Mouse (Mus musculus) hindbrain, embryonic 10.5 days (tissue): ENCODE measurements around the gene Klf5. TPM values are rescaled to one million over a fixed set of nuclear protein-coding genes. Genes with fewer than 3 reads are reported as not detected.
A peak's percentile ranks its signal among the peaks of the same experiment; 100 is the strongest.

Source experiments
- DNase-seq: peaks from one replicate; pipeline ENCODE4 v3.0.0-alpha.2; 2017; ENCODE audit warnings: low spot score
- H3K27ac ChIP-seq: fragments of 300-500 bp; sonication (generic); 2 replicates; pipeline ENCODE4 v1.5.1; 2016; ENCODE audit warnings: mild to moderate bottlenecking, moderate library complexity
- H3K27me3 ChIP-seq: fragments of 300-500 bp; sonication (generic); 2 replicates; pipeline ENCODE4 v1.6.1; 2016; ENCODE audit warnings: mild to moderate bottlenecking; ENCODE audit not compliant: poor library complexity, insufficient read depth, severe bottlenecking
- H3K36me3 ChIP-seq: fragments of 300-500 bp; sonication (generic); 2 replicates; pipeline ENCODE4 v1.6.1; 2016; ENCODE audit warnings: mild to moderate bottlenecking, moderate library complexity
- H3K4me1 ChIP-seq: fragments of 300-500 bp; sonication (generic); replicated peaks from 2 replicates; pipeline ENCODE4 v1.6.1; 2016; ENCODE audit warnings: mild to moderate bottlenecking
- H3K4me3 ChIP-seq: fragments of 300-500 bp; sonication (generic); 2 replicates; pipeline ENCODE4 v1.5.1; 2016; ENCODE audit warnings: mild to moderate bottlenecking, moderate library complexity
- H3K9me3 ChIP-seq: fragments of 300-500 bp; sonication (generic); 2 replicates; pipeline ENCODE4 v1.6.1; 2016; ENCODE audit warnings: mild to moderate bottlenecking, moderate library complexity
- WGBS: fragments of 180-500 bp; shearing (Covaris S2); methylation state at CpG from one replicate; pipeline ENCODE4 v1.1.7; 2016; 5-methylcytosine and 5-hydroxymethylcytosine counted together
- polyA plus RNA-seq: library from polyadenylated mRNA; unstranded; fragments of >200 nt; fragmentation: Nextera tagmentation; extraction: Ambion mirVana; gene quantifications from 2 replicates; pipeline ENCODE4 v1.2.1, GENCODE M21; 2016

Klf5 gene
- 1.3 and 1.6 TPM in 2 replicates for polyA plus RNA-seq

DNA sequence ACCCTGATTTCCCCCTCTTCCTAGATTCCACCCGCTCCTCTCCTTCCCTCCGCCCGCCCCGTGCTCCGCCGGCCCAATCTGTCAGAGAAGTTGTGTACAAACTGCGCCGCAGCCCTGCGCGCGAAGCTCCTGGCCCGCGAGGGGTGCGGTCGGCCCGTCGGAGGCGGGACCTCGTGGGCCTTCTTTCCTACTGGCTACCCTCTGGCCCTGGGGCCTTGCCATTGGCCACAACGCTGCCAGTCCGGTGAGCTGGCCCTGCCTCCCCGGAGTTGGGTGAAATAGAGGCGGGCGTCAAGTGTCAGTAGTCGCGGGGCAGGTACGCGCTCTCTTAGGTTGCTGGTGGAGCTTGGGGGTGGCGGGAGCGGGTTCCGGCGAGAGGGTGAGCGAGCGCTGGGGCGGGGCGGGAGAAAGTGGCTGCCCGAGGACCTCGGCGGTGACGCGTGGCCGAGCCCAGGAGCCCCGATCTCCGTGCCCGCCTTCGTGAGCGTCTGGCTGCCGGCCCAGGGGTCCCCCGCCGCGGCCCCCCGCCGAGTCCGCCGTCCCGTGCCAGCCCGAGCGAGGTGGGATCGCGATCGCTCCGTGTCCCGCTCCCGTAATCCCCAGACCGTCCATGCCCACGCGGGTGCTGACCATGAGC lies at the start of gene Klf5:
Gene Klf5 (plus strand): TSS at position 307 of the 637 bp plus-strand sequence.
- Histone ChIP-seq H3K27me3 (peaks cover 65% of the 10 kb centered on the region), H3K9me3 (no peaks in the 10 kb centered on the region), H3K4me3 (peak within 1 kb of the TSS; percentile 74), H3K27ac (peak within 1 kb of the TSS; percentile 82), H3K4me1 (peaks cover 14% of the 10 kb centered on the region; the same call in 1 of the 2 replicates), H3K36me3 (no peaks in the 10 kb centered on the region)
- WGBS: under 1% methylated on average over 67 of the region's 67 CpGs
- DNase-seq: peak; percentile 90

DNA sequence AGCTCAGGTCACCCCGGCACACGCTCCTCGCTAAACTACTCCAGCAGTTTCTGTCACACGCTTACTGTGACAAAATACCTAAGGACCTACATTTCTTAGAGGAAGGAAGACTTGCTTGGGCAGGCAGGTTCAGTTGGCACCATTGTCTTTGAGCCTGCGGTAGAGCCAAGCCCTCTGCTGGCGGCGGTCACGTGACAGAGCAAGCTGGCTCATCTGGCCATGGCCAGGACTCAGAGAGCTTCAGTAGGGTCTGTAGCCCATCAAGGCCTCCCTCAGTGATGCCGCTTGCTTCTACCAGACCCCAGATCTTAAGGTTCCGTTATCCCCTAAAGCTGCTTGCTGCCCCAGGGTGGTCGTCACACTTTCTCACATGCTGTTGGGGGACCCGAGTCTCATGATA lies 36.5 kb upstream of the Klf5 start:
- Histone ChIP-seq H3K4me3 (no peak overlapping the region), H3K36me3 (no peaks in the 10 kb centered on the region), H3K27me3 (no peaks in the 10 kb centered on the region), H3K4me1 (no peaks in the 10 kb centered on the region), H3K27ac (no peak overlapping the region), H3K9me3 (no peaks in the 10 kb centered on the region)
- no peak for DNase-seq
- WGBS: 93% methylated on average over 12 of the region's 12 CpGs

DNA sequence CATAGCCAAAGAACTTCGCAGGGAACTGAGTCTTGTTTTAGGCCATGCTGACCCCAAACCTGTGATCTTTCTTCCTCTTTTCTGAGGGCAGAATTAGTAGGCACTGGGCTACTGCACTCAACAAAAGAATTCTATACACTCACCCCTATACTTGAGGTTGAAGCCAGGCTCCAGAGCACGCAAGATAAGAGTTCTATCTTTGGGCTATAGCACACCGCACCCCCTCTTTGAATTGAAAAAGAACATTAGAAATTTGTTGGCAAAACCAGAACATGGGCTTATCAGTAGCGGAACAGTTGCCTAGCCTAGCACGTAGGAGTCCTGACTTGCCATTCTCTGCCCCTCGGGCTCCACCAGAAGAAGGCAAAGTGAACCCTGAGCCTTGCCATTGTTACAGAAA lies 34.7 kb upstream of the Klf5 start:
- DNase-seq: no peak
- Histone ChIP-seq H3K4me3 (no peak overlapping the region), H3K36me3 (no peaks in the 10 kb centered on the region), H3K4me1 (no peaks in the 10 kb centered on the region), H3K27me3 (no peaks in the 10 kb centered on the region), H3K27ac (no peak overlapping the region), H3K9me3 (no peaks in the 10 kb centered on the region)
- WGBS: 93% methylated on average over 6 of the region's 6 CpGs

DNA sequence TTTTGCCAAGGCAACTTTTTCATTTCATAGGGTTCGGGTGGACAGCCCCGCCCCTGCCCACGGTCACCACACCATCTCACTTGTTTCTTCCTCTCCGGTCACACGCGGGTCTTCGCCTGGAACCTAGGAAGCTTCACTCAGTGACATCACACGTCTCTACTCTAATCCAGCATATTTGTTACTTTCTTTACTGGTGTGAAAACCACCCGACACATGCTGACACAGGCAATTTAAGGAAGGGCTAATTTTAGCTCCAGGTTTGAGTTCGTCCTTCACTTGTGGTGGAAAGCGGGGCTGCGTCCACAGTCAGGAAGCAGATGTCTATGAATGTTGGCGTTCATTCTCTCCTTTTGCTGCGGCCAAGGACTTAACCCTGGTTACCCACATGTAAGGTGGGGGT lies 32.7 kb upstream of the Klf5 start:
- no peaks in the 10 kb centered on the region for H3K4me1 ChIP-seq
- 91% methylated on average over 14 of the region's 14 CpGs for WGBS
- no peak for DNase-seq
- H3K36me3 ChIP-seq: no peaks in the 10 kb centered on the region
- H3K27me3 ChIP-seq: no peaks in the 10 kb centered on the region
- H3K9me3 ChIP-seq: no peaks in the 10 kb centered on the region
- no peak overlapping the region for H3K4me3 ChIP-seq
- no peak overlapping the region for H3K27ac ChIP-seq

DNA sequence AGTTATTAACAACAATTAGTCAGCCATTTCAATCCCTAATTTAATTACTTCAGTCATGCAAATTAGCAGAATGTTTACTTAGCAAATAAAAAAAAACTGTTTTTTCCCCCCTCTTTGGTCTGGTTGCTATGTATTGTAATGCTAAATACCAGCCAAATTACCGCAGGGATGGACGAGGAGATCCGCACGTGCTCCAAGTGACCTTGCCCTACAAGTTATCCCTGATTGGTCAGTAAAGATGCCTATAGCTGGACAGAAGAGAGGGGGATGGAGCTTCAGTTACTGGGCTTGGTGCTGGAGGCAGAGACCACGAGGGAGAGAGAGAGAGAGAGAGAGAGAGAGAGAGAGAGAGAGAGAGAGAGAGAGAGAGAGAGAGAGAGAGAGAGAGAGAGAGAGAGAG lies 31.7 kb upstream of the Klf5 start:
- WGBS: 47% methylated on average over 5 of the region's 5 CpGs
- H3K27me3 ChIP-seq: no peaks in the 10 kb centered on the region
- H3K9me3 ChIP-seq: no peaks in the 10 kb centered on the region

DNA sequence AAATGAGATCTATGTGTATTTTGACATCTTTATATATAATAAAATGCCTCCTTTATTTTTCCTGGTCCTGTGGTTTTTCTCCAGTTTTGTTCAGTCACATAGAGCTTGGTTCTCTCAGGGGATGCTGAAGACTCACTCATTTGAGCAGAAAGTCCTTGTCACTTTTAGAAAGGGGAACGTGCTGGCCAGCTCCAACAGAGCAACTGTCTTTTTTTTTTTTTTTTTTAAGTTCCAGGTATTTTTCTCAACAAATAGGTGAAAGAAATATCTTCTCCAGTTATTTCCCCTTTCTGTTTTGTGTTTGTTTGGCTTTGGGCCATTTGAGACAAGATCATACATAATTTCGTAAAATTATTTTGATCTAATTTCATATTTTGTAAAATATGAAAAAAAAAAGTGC lies 24.4 kb upstream of the Klf5 start:
- Histone ChIP-seq H3K27ac (no peak overlapping the region), H3K36me3 (no peaks in the 10 kb centered on the region), H3K4me3 (no peak overlapping the region), H3K27me3 (peaks cover 18% of the 10 kb centered on the region), H3K4me1 (peaks cover 9% of the 10 kb centered on the region; the same call in 1 of the 2 replicates), H3K9me3 (no peaks in the 10 kb centered on the region)
- DNase-seq: no peak
- WGBS: 71% methylated on average over 2 of the region's 2 CpGs

More for the DNA sequence above, 31.7 kb upstream of the Klf5 start:
- Histone ChIP-seq H3K27ac (no peak overlapping the region), H3K4me1 (no peaks in the 10 kb centered on the region), H3K36me3 (no peaks in the 10 kb centered on the region), H3K4me3 (no peak overlapping the region)
- no peak for DNase-seq

DNA sequence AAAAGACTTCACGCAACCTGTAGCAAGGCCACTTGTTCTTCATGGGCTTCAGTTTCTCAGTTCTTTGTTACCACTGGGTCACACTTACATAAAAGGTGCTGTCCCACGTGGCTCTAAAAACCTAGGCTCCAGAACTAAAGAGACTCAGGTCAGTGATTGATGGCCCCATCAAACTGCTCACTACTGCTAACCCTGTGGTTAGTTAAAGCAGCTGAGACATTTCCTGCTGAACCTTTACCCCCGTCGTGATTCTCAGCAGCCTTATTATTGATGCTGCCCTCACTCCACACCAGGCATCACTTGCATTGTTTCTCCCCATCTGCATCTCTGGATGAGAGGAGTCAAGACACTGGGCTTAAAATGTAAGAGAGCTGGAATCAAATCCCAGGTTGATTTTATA lies 22.7 kb upstream of the Klf5 start:
- DNase-seq: no peak
- Histone ChIP-seq H3K27ac (no peak overlapping the region), H3K36me3 (no peaks in the 10 kb centered on the region), H3K4me3 (no peak overlapping the region), H3K4me1 (peaks cover 9% of the 10 kb centered on the region; the same call in 1 of the 2 replicates), H3K9me3 (no peaks in the 10 kb centered on the region), H3K27me3 (peaks cover 32% of the 10 kb centered on the region)
- 39% methylated on average over 4 of the region's 4 CpGs for WGBS

DNA sequence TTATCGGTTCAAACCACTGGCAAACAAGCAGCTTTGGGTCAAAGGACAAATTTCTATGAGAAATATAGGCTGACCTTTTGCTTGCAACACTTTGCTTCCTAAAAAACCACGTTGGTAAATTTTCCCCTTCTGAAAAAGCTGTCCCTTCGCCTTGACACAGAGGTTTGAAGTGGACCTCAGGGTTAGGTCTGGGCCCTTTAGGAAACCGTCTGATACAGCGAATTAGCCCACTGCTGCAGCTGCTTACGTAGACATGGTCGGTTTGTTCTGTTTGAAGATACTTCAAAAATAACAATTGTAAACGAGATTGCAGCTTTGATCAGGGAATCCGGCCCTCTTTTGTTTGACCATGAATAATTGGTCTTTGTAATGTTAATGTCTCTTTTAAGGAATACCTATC lies 20.2 kb upstream of the Klf5 start:
- WGBS: 17% methylated on average over 9 of the region's 9 CpGs
- no peak for DNase-seq
- peaks cover 9% of the 10 kb centered on the region; the same call in 1 of the 2 replicates for H3K4me1 ChIP-seq
- no peaks in the 10 kb centered on the region for H3K9me3 ChIP-seq
- H3K27ac ChIP-seq: no peak overlapping the region
- peaks cover 32% of the 10 kb centered on the region for H3K27me3 ChIP-seq
- H3K4me3 ChIP-seq: no peak overlapping the region
- no peaks in the 10 kb centered on the region for H3K36me3 ChIP-seq

DNA sequence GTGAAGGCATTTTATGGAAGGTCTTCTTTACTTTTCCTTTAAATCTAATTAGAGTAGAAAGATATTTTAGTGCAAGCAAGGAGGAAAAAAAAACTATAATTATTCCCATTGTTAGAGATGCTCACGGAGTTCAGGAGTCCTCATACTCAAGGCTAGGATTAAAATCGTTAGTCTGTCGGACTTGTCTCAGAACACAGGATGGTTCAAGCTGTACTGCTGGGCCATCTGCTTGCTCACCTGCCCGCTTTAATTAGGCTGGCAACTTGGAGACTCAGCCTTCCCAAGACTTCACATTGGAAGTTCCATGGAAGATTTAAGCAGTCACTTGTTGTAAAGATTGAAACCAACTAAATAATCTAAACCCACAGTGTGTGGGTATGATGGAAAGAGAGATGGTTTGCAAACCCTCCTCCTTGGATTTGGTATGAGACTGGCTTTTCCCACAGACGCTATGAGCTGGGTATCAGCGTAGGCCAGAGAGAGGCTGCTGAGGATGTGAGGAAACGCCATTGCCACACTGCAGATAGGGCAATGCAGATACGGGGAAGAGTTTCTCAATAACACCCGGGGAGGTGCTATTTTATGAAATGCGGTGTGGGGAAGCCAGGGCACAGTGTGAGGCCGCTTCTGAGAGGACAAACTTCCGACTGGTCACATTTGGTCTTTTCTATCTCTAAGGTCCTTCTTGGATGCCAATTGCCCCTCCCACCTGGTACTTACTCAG lies 19.6 kb upstream of the Klf5 start:
- Histone ChIP-seq H3K4me3 (no peak overlapping the region), H3K27me3 (peaks cover 32% of the 10 kb centered on the region), H3K4me1 (peaks cover 9% of the 10 kb centered on the region; the same call in 1 of the 2 replicates), H3K27ac (no peak overlapping the region), H3K9me3 (no peaks in the 10 kb centered on the region), H3K36me3 (no peaks in the 10 kb centered on the region)
- no peak for DNase-seq
- 48% methylated on average over 12 of the region's 12 CpGs for WGBS

DNA sequence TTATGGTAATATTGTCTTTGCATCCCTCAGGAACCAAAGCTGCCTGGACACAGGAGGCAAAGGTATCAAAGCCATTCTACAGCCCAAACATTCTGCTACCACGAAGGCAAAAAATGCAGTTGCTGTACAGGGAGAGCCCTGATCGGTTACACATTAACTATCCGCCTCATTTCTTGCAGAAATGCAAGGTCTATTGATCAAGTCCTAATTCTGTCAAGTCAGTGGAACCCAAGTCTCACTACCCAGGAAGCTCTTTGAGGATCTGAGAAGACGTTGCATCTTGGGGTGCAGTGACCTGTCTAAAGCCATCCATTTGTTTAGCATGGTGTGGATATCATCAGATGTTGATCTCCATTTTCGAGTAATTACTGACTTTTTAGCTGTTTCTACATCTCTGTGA lies 18.1 kb upstream of the Klf5 start:
- 83% methylated on average over 5 of the region's 5 CpGs for WGBS
- peaks cover 32% of the 10 kb centered on the region for H3K27me3 ChIP-seq
- H3K4me1 ChIP-seq: peaks cover 9% of the 10 kb centered on the region; the same call in 1 of the 2 replicates
- H3K9me3 ChIP-seq: no peaks in the 10 kb centered on the region
- no peaks in the 10 kb centered on the region for H3K36me3 ChIP-seq
- H3K27ac ChIP-seq: no peak overlapping the region
- no peak for DNase-seq
- H3K4me3 ChIP-seq: no peak overlapping the region

DNA sequence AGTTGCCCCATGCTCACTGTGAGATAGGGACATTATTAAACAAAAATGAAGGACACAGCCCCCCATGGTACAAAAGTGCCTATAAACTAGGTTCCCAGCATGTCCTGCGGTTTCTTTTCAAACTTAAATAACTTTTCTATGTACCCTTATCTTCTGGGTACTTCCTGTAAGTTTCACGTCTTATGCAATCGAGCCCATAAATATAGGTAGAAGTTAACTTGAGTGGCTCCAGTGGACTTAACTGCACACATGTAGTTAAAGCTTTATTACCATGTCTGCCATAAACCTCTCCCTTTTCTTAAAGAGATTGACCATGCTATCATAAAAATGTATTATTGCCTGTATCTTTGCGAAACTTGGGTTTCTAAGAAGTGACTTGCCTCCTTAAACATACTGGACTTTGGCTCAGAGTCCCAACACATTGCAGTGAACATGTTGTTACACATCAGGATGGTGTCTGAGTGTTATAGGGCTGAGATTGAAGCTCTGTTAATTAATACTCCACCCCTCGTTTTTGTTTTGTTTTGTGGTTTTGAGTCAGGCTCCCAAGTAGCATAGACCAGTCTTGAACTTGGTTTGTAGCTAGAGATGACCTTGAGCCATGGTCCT lies 17.6 kb upstream of the Klf5 start:
- no peaks in the 10 kb centered on the region for H3K36me3 ChIP-seq
- DNase-seq: no peak
- WGBS: 89% methylated on average over 5 of the region's 5 CpGs

DNA sequence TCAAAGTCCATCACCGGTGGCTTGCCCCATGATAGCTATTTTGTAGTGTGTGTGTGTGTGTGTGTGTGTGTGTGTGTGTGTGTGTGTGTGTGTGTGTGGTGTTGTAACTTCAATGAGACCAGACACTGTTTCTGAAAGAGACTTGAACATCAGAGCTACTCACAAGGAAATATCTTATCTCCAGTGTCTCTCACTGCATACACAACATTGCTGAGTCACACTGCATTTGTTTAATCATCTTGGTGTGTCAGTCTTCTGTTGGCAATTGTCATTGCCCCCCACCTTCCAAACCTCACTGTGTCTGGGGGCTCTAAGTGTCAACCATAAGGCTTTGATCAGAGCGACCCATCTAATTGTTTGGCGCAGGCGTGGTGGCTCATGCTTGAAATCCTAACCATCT lies 13.0 kb upstream of the Klf5 start:
- 0 out of 2 replicates have a peak, but pooled peaks cover 2% of the 10 kb centered on the region for H3K27me3 ChIP-seq
- no peak overlapping the region for H3K27ac ChIP-seq
- no peaks in the 10 kb centered on the region for H3K9me3 ChIP-seq
- no peak for DNase-seq
- H3K4me3 ChIP-seq: no peak overlapping the region
- no peaks in the 10 kb centered on the region for H3K4me1 ChIP-seq
- 94% methylated on average over 4 of the region's 4 CpGs for WGBS
- no peaks in the 10 kb centered on the region for H3K36me3 ChIP-seq

More for the DNA sequence above, 17.6 kb upstream of the Klf5 start:
- H3K9me3 ChIP-seq: no peaks in the 10 kb centered on the region
- H3K4me1 ChIP-seq: peaks cover 9% of the 10 kb centered on the region; the same call in 1 of the 2 replicates
- H3K27me3 ChIP-seq: peaks cover 30% of the 10 kb centered on the region
- H3K27ac ChIP-seq: no peak overlapping the region
- H3K4me3 ChIP-seq: no peak overlapping the region

DNA sequence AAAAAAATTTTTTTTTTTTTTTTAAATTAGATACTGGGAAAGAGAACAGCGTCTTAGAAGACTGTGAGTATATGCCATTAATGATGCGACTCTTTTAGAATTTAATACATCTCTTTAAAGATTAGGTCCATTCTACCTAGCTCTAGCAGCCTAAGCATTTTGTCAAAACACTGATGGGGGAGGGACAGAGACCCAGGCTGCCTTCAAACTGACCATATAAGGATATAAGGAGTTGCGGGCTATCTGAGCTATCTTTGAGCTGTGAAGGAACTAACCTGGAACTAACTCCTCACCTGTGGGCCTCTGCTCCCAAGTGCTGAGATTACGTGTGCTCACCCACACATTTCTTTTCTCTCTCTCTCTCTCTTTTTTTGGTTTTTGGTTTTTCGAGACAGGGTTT lies 6.3 kb upstream of the Klf5 start:
- H3K27me3 ChIP-seq: peaks cover 16% of the 10 kb centered on the region
- H3K4me3 ChIP-seq: no peak overlapping the region
- DNase-seq: no peak
- no peaks in the 10 kb centered on the region for H3K4me1 ChIP-seq
- H3K27ac ChIP-seq: no peak overlapping the region
- H3K36me3 ChIP-seq: no peaks in the 10 kb centered on the region
- 92% methylated on average over 5 of the region's 5 CpGs for WGBS
- H3K9me3 ChIP-seq: no peaks in the 10 kb centered on the region
